Mouse (Mus musculus): ENCODE results near the gene Creb3l1. TPM values are rescaled to one million over a fixed set of nuclear protein-coding genes. Genes with fewer than 3 reads are reported as not detected.

The Creb3l1 gene
- polyA plus RNA-seq (2012; rRNA removed) (28.5 and 35.0 TPM in 2 replicates), polyA plus RNA-seq (2014; fragmentation: Nextera tagmentation; extraction: Ambion mirVana) (31.3 and 37.5 TPM in 2 replicates)

DNA sequence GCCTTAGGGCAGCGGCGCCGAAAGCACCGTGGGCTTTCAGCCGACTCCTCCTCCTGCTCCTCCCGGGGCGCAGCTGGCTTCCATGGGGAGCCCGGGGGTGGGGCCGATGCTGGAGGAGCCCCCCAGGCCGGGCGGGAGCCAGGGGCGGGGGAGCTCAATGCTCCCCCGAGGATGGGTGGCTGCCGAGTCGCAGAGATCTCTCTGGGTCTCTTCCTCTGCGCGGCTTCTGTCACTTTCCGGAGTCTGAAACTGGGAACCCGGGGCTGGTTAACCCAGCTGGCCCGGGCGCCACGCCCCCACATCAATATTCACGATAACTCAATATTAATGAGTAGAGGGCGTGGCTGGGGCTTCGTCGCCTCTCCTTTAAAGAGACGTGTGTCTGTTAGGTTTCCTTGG is at the start of gene Creb3l1:
TSS of gene Creb3l1 (minus strand) at position 229 of the 399 bp plus-strand sequence.
- DNase-seq (ENCODE audit: low spot score) (peak; percentile 89), ATAC-seq (ENCODE audit: low FRiP score, low read depth) (peak; percentile 58)
- WGBS, result 0% methylated on average over 18 of the region's 27 CpGs
- H3K27ac ChIP-seq (replicated peaks; ENCODE audit: low read depth, low read length), result peak within 1 kb of the TSS; percentile 61
- H3K27me3 ChIP-seq (ENCODE audit: control insufficient read depth, insufficient read depth, low read length), result no peaks in the 10 kb centered on the region; the same call in 1 of the 2 replicates
- peaks cover 21% of the 10 kb centered on the region for H3K4me1 ChIP-seq (ENCODE audit: control insufficient read depth, insufficient read depth, low read length)
- peak within 1 kb of the TSS; percentile 95 for H3K4me2 ChIP-seq (replicated peaks; ENCODE audit: low read depth, low read length, severe bottlenecking)
- H3K4me3 ChIP-seq (replicated peaks; ENCODE audit: low read length), result peak within 1 kb of the TSS; percentile 73
- no peaks in the 10 kb centered on the region for H3K9me3 ChIP-seq (ENCODE audit: control insufficient read depth, low read length)
- no peaks in the 10 kb centered on the region for H3K36me3 ChIP-seq (ENCODE audit: control insufficient read depth, insufficient read depth, low read length)
- peak within 1 kb of the TSS; percentile 66 for H3K9ac ChIP-seq (ENCODE audit: low read depth, low read length, severe bottlenecking)
- TF ChIP-seq POLR2A (IDR thresholded peaks at IDR 0.05; ENCODE audit: borderline replicate concordance, extremely low read depth, insufficient read depth, insufficient read length), result no peak

DNA sequence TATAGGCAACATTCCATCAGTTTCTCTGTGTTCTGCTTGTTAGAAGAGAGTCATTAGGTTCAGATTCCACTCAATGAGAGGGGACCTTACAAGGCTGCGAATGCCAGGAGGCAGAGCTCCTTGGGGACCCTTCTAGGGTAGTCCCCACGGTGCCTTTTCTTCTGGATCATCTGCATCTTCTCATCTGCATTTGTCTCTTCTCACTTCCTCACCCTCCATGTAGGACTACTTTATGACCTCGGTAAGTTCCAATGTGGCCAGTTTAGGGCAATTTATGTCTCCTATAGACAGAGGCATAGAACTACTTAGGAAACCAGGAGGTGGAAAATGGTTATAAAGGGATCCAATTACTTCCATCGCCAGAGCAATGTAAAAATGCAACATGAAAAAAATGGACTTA is 46.8 kb upstream of the Creb3l1 start:
- TF ChIP-seq POLR2A (IDR thresholded peaks at IDR 0.05; ENCODE audit: borderline replicate concordance, extremely low read depth, insufficient read depth, insufficient read length), result no peak
- no peaks in the 10 kb centered on the region for H3K36me3 ChIP-seq (ENCODE audit: control insufficient read depth, insufficient read depth, low read length)
- DNase-seq (ENCODE audit: low spot score), result no peak
- ATAC-seq (ENCODE audit: low FRiP score, low read depth), result no peak
- H3K4me1 ChIP-seq (ENCODE audit: control insufficient read depth, insufficient read depth, low read length), result no peaks in the 10 kb centered on the region
- no peak overlapping the region for H3K4me2 ChIP-seq (replicated peaks; ENCODE audit: low read depth, low read length, severe bottlenecking)
- 70% methylated on average over 4 of the region's 4 CpGs for WGBS
- H3K9me3 ChIP-seq (ENCODE audit: control insufficient read depth, low read length), result no peaks in the 10 kb centered on the region
- no peak overlapping the region for H3K27ac ChIP-seq (replicated peaks; ENCODE audit: low read depth, low read length)
- H3K9ac ChIP-seq (ENCODE audit: low read depth, low read length, severe bottlenecking), result no peak overlapping the region
- H3K4me3 ChIP-seq (replicated peaks; ENCODE audit: low read length), result no peak overlapping the region
- no peaks in the 10 kb centered on the region for H3K27me3 ChIP-seq (ENCODE audit: control insufficient read depth, insufficient read depth, low read length)

DNA sequence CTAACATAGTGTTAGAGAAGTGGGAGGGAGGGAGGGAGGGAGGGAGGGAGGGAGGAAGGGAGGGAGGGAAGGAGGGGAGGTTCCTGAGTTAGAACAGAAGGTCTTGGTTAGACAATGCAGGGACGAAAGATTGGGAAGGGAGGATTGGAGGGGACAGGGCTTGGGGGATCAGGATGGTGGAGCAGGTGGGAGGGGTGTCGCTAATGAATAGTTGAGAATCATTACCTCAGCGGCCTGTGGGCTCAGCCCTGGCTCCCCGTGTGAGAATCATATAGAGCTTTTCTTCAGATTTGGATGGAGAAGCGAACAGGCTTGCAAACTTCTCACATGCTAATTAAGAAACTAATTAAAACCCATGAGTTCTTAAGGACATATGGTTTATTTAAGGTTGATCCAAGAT is 45.3 kb upstream of the Creb3l1 start:
- ATAC-seq (ENCODE audit: low FRiP score, low read depth), result no peak
- TF ChIP-seq POLR2A (IDR thresholded peaks at IDR 0.05; ENCODE audit: borderline replicate concordance, extremely low read depth, insufficient read depth, insufficient read length), result no peak
- no peaks in the 10 kb centered on the region for H3K4me1 ChIP-seq (ENCODE audit: control insufficient read depth, insufficient read depth, low read length)
- no peak overlapping the region for H3K4me3 ChIP-seq (replicated peaks; ENCODE audit: low read length)
- WGBS, result 56% methylated on average over 5 of the region's 5 CpGs
- no peaks in the 10 kb centered on the region for H3K9me3 ChIP-seq (ENCODE audit: control insufficient read depth, low read length)
- no peak overlapping the region for H3K4me2 ChIP-seq (replicated peaks; ENCODE audit: low read depth, low read length, severe bottlenecking)
- DNase-seq (ENCODE audit: low spot score), result no peak
- no peak overlapping the region for H3K9ac ChIP-seq (ENCODE audit: low read depth, low read length, severe bottlenecking)
- no peaks in the 10 kb centered on the region for H3K36me3 ChIP-seq (ENCODE audit: control insufficient read depth, insufficient read depth, low read length)
- H3K27me3 ChIP-seq (ENCODE audit: control insufficient read depth, insufficient read depth, low read length), result no peaks in the 10 kb centered on the region
- H3K27ac ChIP-seq (replicated peaks; ENCODE audit: low read depth, low read length), result no peak overlapping the region

DNA sequence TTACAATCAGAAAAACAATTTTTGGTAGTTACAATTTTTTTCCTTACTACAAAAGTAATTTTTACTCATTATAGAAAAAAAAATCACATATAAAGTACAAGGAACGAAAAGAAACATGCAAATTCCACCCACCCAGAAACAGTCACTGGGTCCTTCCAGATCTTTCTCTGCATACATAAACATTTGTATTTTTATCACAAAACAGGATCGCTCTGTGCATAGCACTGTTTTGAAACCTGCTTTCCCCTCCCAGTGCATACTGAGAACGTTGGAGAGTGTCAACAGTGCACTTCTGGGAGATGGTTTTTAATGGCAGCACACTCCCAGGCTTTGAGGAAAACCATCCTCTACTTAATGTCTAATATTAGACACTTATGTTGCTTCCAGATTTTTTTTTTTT is 43.3 kb upstream of the Creb3l1 start:
- TF ChIP-seq POLR2A (IDR thresholded peaks at IDR 0.05; ENCODE audit: borderline replicate concordance, extremely low read depth, insufficient read depth, insufficient read length), result no peak
- no peaks in the 10 kb centered on the region for H3K9me3 ChIP-seq (ENCODE audit: control insufficient read depth, low read length)
- H3K4me2 ChIP-seq (replicated peaks; ENCODE audit: low read depth, low read length, severe bottlenecking), result no peak overlapping the region
- DNase-seq (ENCODE audit: low spot score) (no peak), ATAC-seq (ENCODE audit: low FRiP score, low read depth) (no peak)
- H3K9ac ChIP-seq (ENCODE audit: low read depth, low read length, severe bottlenecking), result no peak overlapping the region
- 71% methylated on average over 3 of the region's 3 CpGs for WGBS
- no peaks in the 10 kb centered on the region for H3K4me1 ChIP-seq (ENCODE audit: control insufficient read depth, insufficient read depth, low read length)
- H3K36me3 ChIP-seq (ENCODE audit: control insufficient read depth, insufficient read depth, low read length), result no peaks in the 10 kb centered on the region
- H3K27me3 ChIP-seq (ENCODE audit: control insufficient read depth, insufficient read depth, low read length), result no peaks in the 10 kb centered on the region
- H3K27ac ChIP-seq (replicated peaks; ENCODE audit: low read depth, low read length), result no peak overlapping the region
- H3K4me3 ChIP-seq (replicated peaks; ENCODE audit: low read length), result no peak overlapping the region

DNA sequence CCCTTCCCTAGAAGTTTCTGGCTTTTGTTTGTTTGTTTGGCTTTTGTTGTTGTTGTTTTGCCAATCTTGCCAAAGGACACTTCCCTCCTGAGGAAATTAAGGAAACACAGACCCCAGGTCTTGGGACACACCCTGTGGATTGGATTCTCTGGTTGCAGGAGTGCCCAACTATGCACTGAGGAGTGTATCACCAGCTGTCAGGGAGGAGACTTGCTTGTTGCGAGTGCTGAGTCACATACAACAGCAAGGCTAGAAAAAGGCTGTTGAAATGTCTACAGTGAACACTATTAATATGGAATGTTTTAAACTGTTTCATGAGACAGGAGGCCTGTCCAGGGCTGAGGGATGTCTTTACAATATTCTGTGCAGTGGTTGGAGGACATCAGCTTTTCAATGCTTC is 42.6 kb upstream of the Creb3l1 start:
- 71% methylated on average over 1 of the region's 1 CpGs for WGBS
- no peaks in the 10 kb centered on the region for H3K27me3 ChIP-seq (ENCODE audit: control insufficient read depth, insufficient read depth, low read length)
- no peak for ATAC-seq (ENCODE audit: low FRiP score, low read depth)

DNA sequence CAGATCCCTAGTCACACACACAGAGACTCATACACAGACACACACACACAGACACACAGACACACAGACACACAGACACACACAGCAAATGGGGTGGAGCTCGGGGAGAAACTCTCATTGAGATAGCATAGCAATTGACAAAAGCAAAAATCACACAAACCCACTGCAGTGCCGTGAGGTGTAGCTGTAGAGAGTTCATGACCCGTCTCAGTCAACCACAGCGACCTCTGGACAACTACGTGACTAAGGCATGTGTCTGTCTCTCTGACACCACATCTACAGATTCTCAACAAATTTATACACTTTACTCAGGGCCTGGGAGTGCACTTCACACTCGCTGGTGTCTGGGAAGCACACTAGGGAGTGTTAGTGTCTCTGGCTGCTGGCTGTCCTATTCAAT is 41.6 kb upstream of the Creb3l1 start:
- Histone ChIP-seq H3K9me3 (ENCODE audit: control insufficient read depth, low read length) (no peaks in the 10 kb centered on the region), H3K4me3 (replicated peaks; ENCODE audit: low read length) (no peak overlapping the region), H3K4me1 (ENCODE audit: control insufficient read depth, insufficient read depth, low read length) (no peaks in the 10 kb centered on the region), H3K27ac (replicated peaks; ENCODE audit: low read depth, low read length) (no peak overlapping the region), H3K27me3 (ENCODE audit: control insufficient read depth, insufficient read depth, low read length) (no peaks in the 10 kb centered on the region), H3K4me2 (replicated peaks; ENCODE audit: low read depth, low read length, severe bottlenecking) (no peak overlapping the region), H3K36me3 (ENCODE audit: control insufficient read depth, insufficient read depth, low read length) (no peaks in the 10 kb centered on the region), H3K9ac (ENCODE audit: low read depth, low read length, severe bottlenecking) (no peak overlapping the region)
- no peak for DNase-seq (ENCODE audit: low spot score)
- 64% methylated on average over 6 of the region's 6 CpGs for WGBS
- ATAC-seq (ENCODE audit: low FRiP score, low read depth), result no peak
- TF ChIP-seq POLR2A (IDR thresholded peaks at IDR 0.05; ENCODE audit: borderline replicate concordance, extremely low read depth, insufficient read depth, insufficient read length), result no peak

More for the DNA sequence above, 42.6 kb upstream of the Creb3l1 start:
- Histone ChIP-seq H3K4me3 (replicated peaks; ENCODE audit: low read length) (no peak overlapping the region), H3K36me3 (ENCODE audit: control insufficient read depth, insufficient read depth, low read length) (no peaks in the 10 kb centered on the region), H3K9me3 (ENCODE audit: control insufficient read depth, low read length) (no peaks in the 10 kb centered on the region), H3K27ac (replicated peaks; ENCODE audit: low read depth, low read length) (no peak overlapping the region), H3K4me2 (replicated peaks; ENCODE audit: low read depth, low read length, severe bottlenecking) (no peak overlapping the region), H3K9ac (ENCODE audit: low read depth, low read length, severe bottlenecking) (no peak overlapping the region), H3K4me1 (ENCODE audit: control insufficient read depth, insufficient read depth, low read length) (no peaks in the 10 kb centered on the region)
- no peak for TF ChIP-seq POLR2A (IDR thresholded peaks at IDR 0.05; ENCODE audit: borderline replicate concordance, extremely low read depth, insufficient read depth, insufficient read length)
- DNase-seq (ENCODE audit: low spot score), result no peak

Data from limb, embryonic 14.5 days (tissue).